Mouse (Mus musculus) heart, postnatal 0 days (tissue): ENCODE results near the gene Tmem117.

ENCODE experiments used
- CTCF ChIP-seq: IDR thresholded peaks from 2 replicates; pipeline ENCODE4 v1.5.1; 2016; ENCODE audit warnings: antibody characterized with exemption, control low read depth, low read depth
- EP300 ChIP-seq: IDR thresholded peaks from 2 replicates; pipeline ENCODE4 v1.6.1; 2016; ENCODE audit warnings: antibody characterized with exemption, low read depth

GRCm38 (mm10) chr15:95101522-95101921 lies 472.5 kb downstream of the Tmem117 start:
- TF ChIP-seq EP300 (no peak), CTCF (no peak)
